Mouse (Mus musculus): ENCODE data around the gene Mrrf. TPM values are rescaled to one million over a fixed set of nuclear protein-coding genes. Genes with fewer than 3 reads are reported as not detected.
"Not testable (repeated sequence)": the region's sequence is repeated elsewhere in the genome, so short reads cannot be mapped to it uniquely, and the experiment has no call there.

The Mrrf gene
- polyA plus RNA-seq, 1 experiment from 2014 or later: 38.6 TPM

DNA sequence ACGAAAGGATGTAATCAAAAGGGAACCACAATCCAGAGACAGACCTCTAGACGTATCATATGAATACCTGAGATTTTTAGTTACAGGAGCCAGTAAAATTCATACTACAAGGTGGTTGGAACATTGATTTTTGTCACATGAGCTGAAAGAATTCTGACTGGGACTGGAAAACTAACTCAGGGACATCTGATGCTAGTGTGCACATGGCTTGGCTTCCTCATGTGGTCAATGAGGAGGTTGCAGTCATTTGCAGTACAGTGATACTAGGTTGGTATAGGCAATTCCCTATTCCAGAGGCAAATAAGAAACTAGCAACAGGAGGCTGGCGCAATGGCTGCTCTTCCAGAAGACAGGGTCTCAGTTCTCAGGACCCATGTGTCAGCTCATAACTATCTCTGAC lies 23.6 kb upstream of the Mrrf start:
- Histone ChIP-seq H3K36me3 (ENCODE audit: control insufficient read depth, insufficient read depth) (peaks cover 17% of the 10 kb centered on the region), H3K4me3 (ENCODE audit: low read length) (no peak overlapping the region), H3K9ac (ENCODE audit: low read length) (no peak overlapping the region), H3K27ac (ENCODE audit: low read length) (no peak overlapping the region), H3K9me3 (replicated peaks; ENCODE audit: control insufficient read depth, low read length) (no peaks in the 10 kb centered on the region), H3K4me2 (ENCODE audit: low read depth, low read length) (no peak overlapping the region), H3K4me1 (ENCODE audit: control insufficient read depth, insufficient read depth, low read length) (no peaks in the 10 kb centered on the region), H3K27me3 (ENCODE audit: control insufficient read depth, insufficient read depth, low read length) (peaks cover 33% of the 10 kb centered on the region)
- WGBS: 68% methylated on average over 3 of the region's 3 CpGs
- no peak for ATAC-seq (replicated peaks; ENCODE audit: extremely low read depth, insufficient read depth, low FRiP score)

DNA sequence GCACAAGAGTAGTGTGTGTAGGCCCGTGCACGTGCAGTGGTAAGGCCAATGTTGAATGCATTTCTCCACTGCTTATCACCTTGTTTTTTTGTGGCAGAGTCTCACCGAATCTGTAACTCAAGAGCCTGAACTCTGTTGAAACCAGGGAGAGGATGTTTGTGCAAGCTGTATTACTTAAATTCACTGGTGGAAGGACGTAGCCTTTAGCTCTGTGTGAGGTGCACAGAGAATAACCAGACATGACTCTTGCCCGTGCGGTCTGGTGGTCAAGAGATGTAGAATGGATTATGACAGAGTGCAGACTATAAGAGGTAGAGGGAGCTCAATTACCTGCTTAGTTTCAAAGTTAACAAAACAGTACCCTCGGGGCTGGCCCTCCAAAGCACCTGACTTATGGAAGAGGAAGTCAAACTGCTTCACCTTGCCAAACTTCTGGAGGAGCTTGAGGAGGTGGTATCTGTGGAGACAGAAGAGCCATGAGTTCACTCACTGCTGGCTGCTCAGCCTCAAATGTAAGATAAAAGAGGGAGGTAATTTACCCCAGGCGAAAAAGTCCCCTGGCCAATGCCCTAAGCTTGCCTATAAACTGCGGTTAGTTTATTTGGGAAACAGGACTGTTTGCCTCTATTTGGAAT lies 9.3 kb upstream of the Mrrf start:
- WGBS: 86% methylated on average over 9 of the region's 9 CpGs
- H3K27ac ChIP-seq (ENCODE audit: low read length): no peak overlapping the region
- H3K9ac ChIP-seq (ENCODE audit: low read length): no peak overlapping the region
- H3K4me2 ChIP-seq (ENCODE audit: low read depth, low read length): no peak overlapping the region
- H3K4me1 ChIP-seq (ENCODE audit: control insufficient read depth, insufficient read depth, low read length): peaks cover 12% of the 10 kb centered on the region
- no peak for ATAC-seq (replicated peaks; ENCODE audit: extremely low read depth, insufficient read depth, low FRiP score)
- peaks cover 51% of the 10 kb centered on the region for H3K36me3 ChIP-seq (ENCODE audit: control insufficient read depth, insufficient read depth)
- H3K9me3 ChIP-seq (replicated peaks; ENCODE audit: control insufficient read depth, low read length): no peaks in the 10 kb centered on the region
- H3K27me3 ChIP-seq (ENCODE audit: control insufficient read depth, insufficient read depth, low read length): no peaks in the 10 kb centered on the region
- H3K4me3 ChIP-seq (ENCODE audit: low read length): no peak overlapping the region

DNA sequence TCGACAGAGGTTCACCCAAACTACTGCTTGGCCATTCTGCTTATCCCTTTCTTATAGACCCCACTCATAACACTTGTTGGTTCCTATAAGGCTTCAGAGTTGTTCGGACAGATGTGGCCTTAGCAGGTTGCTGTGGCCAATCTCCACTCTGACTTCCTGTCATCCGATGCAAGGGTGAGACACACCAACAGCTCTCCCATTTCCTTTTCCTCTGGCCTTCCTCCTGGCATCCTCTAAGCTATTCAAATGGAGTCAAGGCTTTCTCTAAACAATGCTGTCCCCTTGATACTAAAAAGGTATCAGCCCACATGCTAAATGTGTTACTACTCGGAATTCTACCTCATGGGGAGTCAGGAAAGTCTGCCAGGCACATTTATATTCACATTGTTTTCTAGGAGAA lies 8.2 kb upstream of the Mrrf start:
- Histone ChIP-seq H3K4me2 (ENCODE audit: low read depth, low read length) (no peak overlapping the region), H3K27me3 (ENCODE audit: control insufficient read depth, insufficient read depth, low read length) (no peaks in the 10 kb centered on the region), H3K36me3 (ENCODE audit: control insufficient read depth, insufficient read depth) (peaks cover 44% of the 10 kb centered on the region), H3K9ac (ENCODE audit: low read length) (no peak overlapping the region), H3K4me3 (ENCODE audit: low read length) (no peak overlapping the region), H3K9me3 (replicated peaks; ENCODE audit: control insufficient read depth, low read length) (no peaks in the 10 kb centered on the region), H3K27ac (ENCODE audit: low read length) (peak overlapping the region; percentile 39; the same call in 1 of the 2 replicates), H3K4me1 (ENCODE audit: control insufficient read depth, insufficient read depth, low read length) (peaks cover 12% of the 10 kb centered on the region)
- WGBS: 57% methylated on average over 4 of the region's 4 CpGs
- no peak for ATAC-seq (replicated peaks; ENCODE audit: extremely low read depth, insufficient read depth, low FRiP score)

DNA sequence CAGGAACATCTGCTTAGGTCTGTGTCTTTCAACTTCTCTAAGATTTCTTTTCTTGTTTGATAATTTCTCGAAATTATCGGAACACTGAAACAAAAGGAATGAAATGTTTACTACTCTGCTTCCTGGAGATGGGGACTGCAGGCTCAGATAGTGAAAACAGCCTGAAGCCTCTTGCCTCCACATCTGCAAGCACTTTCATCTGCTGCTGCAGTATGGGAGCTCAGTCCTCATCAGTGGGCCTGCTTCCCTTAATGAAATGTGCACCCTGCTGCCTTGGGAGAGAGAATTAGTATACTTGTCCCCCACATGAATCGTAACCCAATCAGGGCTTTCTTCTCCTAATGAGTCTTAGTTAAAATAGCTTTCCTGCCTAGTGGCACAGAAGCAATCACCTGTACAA lies 7.1 kb upstream of the Mrrf start:
- Histone ChIP-seq H3K4me2 (ENCODE audit: low read depth, low read length) (no peak overlapping the region), H3K36me3 (ENCODE audit: control insufficient read depth, insufficient read depth) (peaks cover 46% of the 10 kb centered on the region), H3K4me3 (ENCODE audit: low read length) (no peak overlapping the region), H3K9ac (ENCODE audit: low read length) (no peak overlapping the region), H3K27me3 (ENCODE audit: control insufficient read depth, insufficient read depth, low read length) (no peaks in the 10 kb centered on the region), H3K27ac (ENCODE audit: low read length) (no peak overlapping the region), H3K4me1 (ENCODE audit: control insufficient read depth, insufficient read depth, low read length) (peaks cover 12% of the 10 kb centered on the region), H3K9me3 (replicated peaks; ENCODE audit: control insufficient read depth, low read length) (no peaks in the 10 kb centered on the region)
- ATAC-seq (replicated peaks; ENCODE audit: extremely low read depth, insufficient read depth, low FRiP score): no peak
- 78% methylated on average over 3 of the region's 3 CpGs for WGBS

DNA sequence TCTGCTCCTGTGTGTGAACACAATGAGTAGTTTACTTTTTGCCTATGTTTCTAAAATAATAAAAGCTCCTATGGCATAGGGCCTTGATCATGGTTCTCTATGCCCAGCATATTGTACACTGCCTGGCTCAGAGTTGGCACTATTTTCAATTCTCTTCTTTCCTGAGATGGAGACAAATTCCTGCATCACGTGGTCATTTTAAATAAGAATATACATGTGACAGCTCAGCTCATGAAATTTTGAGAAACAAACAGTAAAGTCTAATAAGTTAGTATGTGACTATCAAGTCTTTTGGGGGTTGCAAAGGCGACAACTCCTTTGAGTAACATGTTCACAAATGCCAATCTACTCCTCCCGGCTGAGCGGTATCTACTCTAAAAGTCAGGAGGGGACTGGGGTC lies 302 bp upstream of the Mrrf start:
- Histone ChIP-seq H3K9me3 (replicated peaks; ENCODE audit: control insufficient read depth, low read length) (no peaks in the 10 kb centered on the region), H3K9ac (ENCODE audit: low read length) (peak overlapping the region; percentile 87), H3K4me1 (ENCODE audit: control insufficient read depth, insufficient read depth, low read length) (peaks cover 31% of the 10 kb centered on the region), H3K4me2 (ENCODE audit: low read depth, low read length) (peak overlapping the region; percentile 81), H3K27ac (ENCODE audit: low read length) (peak overlapping the region; percentile 97), H3K27me3 (ENCODE audit: control insufficient read depth, insufficient read depth, low read length) (no peaks in the 10 kb centered on the region), H3K36me3 (ENCODE audit: control insufficient read depth, insufficient read depth) (peaks cover 24% of the 10 kb centered on the region), H3K4me3 (ENCODE audit: low read length) (peak overlapping the region; percentile 65)
- ATAC-seq (replicated peaks; ENCODE audit: extremely low read depth, insufficient read depth, low FRiP score): no peak
- WGBS: 0% methylated on average over 4 of the region's 4 CpGs

DNA sequence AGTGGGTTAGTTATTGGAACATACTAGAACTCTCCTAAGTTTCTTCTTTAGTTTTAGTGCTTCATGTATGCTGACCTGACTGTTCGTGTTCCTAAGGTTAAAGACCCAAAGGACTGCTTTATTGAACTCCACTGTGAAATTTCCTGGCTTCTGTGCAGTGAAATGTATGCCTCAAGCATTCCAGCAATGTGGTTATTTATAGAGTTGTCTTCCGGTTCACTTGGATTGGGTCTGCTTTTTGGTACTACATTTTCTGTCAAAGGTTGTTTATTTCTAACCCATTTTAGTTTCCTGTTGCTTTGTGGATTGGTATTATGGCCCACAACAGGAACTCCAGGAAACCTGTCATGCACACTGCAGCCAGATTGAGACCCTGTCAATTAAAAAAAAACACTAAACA lies 2.9 kb downstream of the Mrrf start:
- ATAC-seq (replicated peaks; ENCODE audit: extremely low read depth, insufficient read depth, low FRiP score): no peak
- peaks cover 24% of the 10 kb centered on the region for H3K36me3 ChIP-seq (ENCODE audit: control insufficient read depth, insufficient read depth)
- no peak overlapping the region for H3K4me3 ChIP-seq (ENCODE audit: low read length)
- no peaks in the 10 kb centered on the region for H3K27me3 ChIP-seq (ENCODE audit: control insufficient read depth, insufficient read depth, low read length)
- WGBS: 23% methylated on average over 2 of the region's 2 CpGs
- no peaks in the 10 kb centered on the region for H3K9me3 ChIP-seq (replicated peaks; ENCODE audit: control insufficient read depth, low read length)
- peak overlapping the region; percentile 37; the same call in 1 of the 2 replicates for H3K4me2 ChIP-seq (ENCODE audit: low read depth, low read length)
- peaks cover 31% of the 10 kb centered on the region for H3K4me1 ChIP-seq (ENCODE audit: control insufficient read depth, insufficient read depth, low read length)
- H3K27ac ChIP-seq (ENCODE audit: low read length): peak overlapping the region; percentile 79
- H3K9ac ChIP-seq (ENCODE audit: low read length): peak overlapping the region; percentile 42; the same call in 1 of the 2 replicates

DNA sequence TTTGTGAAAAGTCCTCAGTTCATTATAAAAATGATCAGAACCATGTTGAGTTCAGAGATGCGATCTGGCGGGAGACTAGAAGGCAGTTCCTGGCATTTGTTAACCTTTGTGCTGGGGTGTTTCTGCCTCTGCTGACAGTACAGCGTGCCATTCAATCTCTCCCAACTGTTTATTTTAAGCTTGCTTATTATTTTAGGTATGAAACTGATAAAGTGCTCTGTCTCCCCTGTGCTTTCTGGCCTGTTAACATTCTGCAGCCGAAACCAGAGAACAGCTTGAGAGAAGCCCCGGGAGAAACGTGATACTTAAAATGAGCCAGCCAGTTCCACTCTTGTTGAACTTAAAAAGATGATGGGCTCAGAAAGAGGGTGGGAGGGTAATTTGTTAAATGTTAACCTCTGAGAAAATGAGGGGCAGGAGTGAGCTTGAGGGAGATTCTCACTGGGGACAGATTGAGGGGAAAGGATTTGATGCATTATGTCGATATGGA lies 12.7 kb downstream of the Mrrf start:
- Histone ChIP-seq H3K4me2 (ENCODE audit: low read depth, low read length) (peak overlapping the region; percentile 38; the same call in 1 of the 2 replicates), H3K36me3 (ENCODE audit: control insufficient read depth, insufficient read depth) (peaks cover 5% of the 10 kb centered on the region; the same call in 1 of the 2 replicates), H3K27me3 (ENCODE audit: control insufficient read depth, insufficient read depth, low read length) (no peaks in the 10 kb centered on the region), H3K9me3 (replicated peaks; ENCODE audit: control insufficient read depth, low read length) (no peaks in the 10 kb centered on the region), H3K9ac (ENCODE audit: low read length) (peak overlapping the region; percentile 44; the same call in 1 of the 2 replicates), H3K4me3 (ENCODE audit: low read length) (no peak overlapping the region), H3K4me1 (ENCODE audit: control insufficient read depth, insufficient read depth, low read length) (peaks cover 23% of the 10 kb centered on the region), H3K27ac (ENCODE audit: low read length) (peak overlapping the region; percentile 91)
- ATAC-seq (replicated peaks; ENCODE audit: extremely low read depth, insufficient read depth, low FRiP score): peak; percentile 84
- WGBS: 37% methylated on average over 7 of the region's 7 CpGs

DNA sequence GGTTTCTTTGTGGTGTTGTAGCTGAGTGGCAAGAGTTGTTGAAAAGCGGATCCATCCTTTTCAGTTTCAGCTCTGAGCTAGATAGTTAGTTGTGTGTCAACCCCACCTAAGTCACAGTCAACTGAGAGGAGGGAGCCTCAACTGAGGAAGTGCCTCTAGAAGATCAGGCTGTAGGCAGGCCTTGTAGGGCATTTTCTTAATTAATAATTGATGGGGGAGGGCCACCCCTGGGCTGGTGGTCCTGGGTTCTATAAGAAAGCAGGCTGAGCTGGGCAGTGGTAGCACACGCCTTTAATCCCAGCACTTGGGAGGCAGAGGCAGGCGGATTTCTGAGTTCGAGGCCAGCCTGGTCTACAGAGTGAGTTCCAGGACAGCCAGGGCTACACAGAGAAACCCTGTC lies 16.2 kb downstream of the Mrrf start:
- H3K27ac ChIP-seq (ENCODE audit: low read length); ATAC-seq (replicated peaks; ENCODE audit: extremely low read depth, insufficient read depth, low FRiP score); H3K4me2 ChIP-seq (ENCODE audit: low read depth, low read length); H3K9me3 ChIP-seq (replicated peaks; ENCODE audit: control insufficient read depth, low read length); H3K9ac ChIP-seq (ENCODE audit: low read length); H3K27me3 ChIP-seq (ENCODE audit: control insufficient read depth, insufficient read depth, low read length); H3K4me3 ChIP-seq (ENCODE audit: low read length): not testable (repeated sequence)
- Histone ChIP-seq H3K4me1 (ENCODE audit: control insufficient read depth, insufficient read depth, low read length) (peaks cover 28% of the 10 kb centered on the region), H3K36me3 (ENCODE audit: control insufficient read depth, insufficient read depth) (peaks cover 14% of the 10 kb centered on the region)
- 96% methylated on average over 4 of the region's 4 CpGs for WGBS

DNA sequence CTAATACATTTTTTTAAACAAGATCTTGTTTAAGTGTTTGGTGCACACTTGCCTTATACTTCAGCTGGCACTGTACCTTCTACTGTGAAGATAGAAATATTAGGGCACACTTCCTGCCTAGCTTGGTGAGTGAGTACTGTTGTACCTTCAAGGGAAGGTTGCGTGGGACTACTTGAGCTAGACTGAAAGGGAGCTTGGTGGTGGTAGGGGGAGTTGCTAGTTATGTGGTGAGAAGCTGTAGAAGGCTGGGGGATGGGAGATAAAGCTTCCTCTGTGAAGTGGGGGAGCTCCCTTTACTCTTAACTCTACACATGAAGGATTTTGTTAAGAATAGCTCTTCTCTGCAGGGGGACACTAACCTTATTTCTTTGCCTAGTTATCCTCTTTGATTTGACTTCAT lies 21.3 kb downstream of the Mrrf start:
- 84% methylated on average over 1 of the region's 1 CpGs for WGBS
- Histone ChIP-seq H3K27ac (ENCODE audit: low read length) (no peak overlapping the region), H3K4me3 (ENCODE audit: low read length) (no peak overlapping the region), H3K4me1 (ENCODE audit: control insufficient read depth, insufficient read depth, low read length) (peaks cover 5% of the 10 kb centered on the region; the same call in 1 of the 2 replicates), H3K9ac (ENCODE audit: low read length) (no peak overlapping the region), H3K36me3 (ENCODE audit: control insufficient read depth, insufficient read depth) (peaks cover 24% of the 10 kb centered on the region), H3K4me2 (ENCODE audit: low read depth, low read length) (no peak overlapping the region), H3K9me3 (replicated peaks; ENCODE audit: control insufficient read depth, low read length) (no peaks in the 10 kb centered on the region), H3K27me3 (ENCODE audit: control insufficient read depth, insufficient read depth, low read length) (no peaks in the 10 kb centered on the region)
- ATAC-seq (replicated peaks; ENCODE audit: extremely low read depth, insufficient read depth, low FRiP score): no peak

Measured in heart, embryonic 16.5 days (tissue).